Mouse (Mus musculus) liver, embryonic 14.5 days (tissue): ENCODE data around the gene Cdh13.

Source experiments
- CTCF ChIP-seq: IDR thresholded peaks from 2 replicates; pipeline ENCODE4 v1.5.1; 2016; ENCODE audit warnings: antibody characterized with exemption, low read depth, control low read depth
- EP300 ChIP-seq: IDR thresholded peaks from 2 replicates; pipeline ENCODE4 v1.6.1; 2016; ENCODE audit warnings: antibody characterized with exemption, low read depth

- TF ChIP-seq CTCF (no peak), EP300 (no peak)
Measured at GRCm38 (mm10) chr8:119339546-119339945, 1056.0 kb downstream of the Cdh13 start.
